Mouse (Mus musculus) heart, postnatal 0 days (tissue): ENCODE results near the gene Fgfr2. TPM values are rescaled to one million over a fixed set of nuclear protein-coding genes. Genes with fewer than 3 reads are reported as not detected.

ENCODE experiments used
- ATAC-seq: fragments of 200-750 bp; cut with Nextera tagmentation; 2 replicates; pipeline ENCODE4 v1.8.0; 2017; ENCODE audit warnings: low read depth, moderate number of reproducible peaks, moderate library complexity; ENCODE audit not compliant: insufficient read depth
- DNase-seq: peaks from one replicate; pipeline ENCODE4 v3.0.0-alpha.2; 2016; ENCODE audit warnings: low spot score
- H3K27ac ChIP-seq: fragments of 300-500 bp; sonication (generic); 2 replicates; pipeline ENCODE4 v1.5.1; 2014; ENCODE audit warnings: low read depth, mild to moderate bottlenecking
- H3K27me3 ChIP-seq: fragments of 300-500 bp; sonication (generic); 2 replicates; pipeline ENCODE4 v1.6.1; 2014; ENCODE audit warnings: low read length, mixed read lengths; ENCODE audit not compliant: control insufficient read depth, insufficient read depth
- H3K36me3 ChIP-seq: fragments of 300-500 bp; sonication (generic); replicated peaks from 2 replicates; pipeline ENCODE4 v1.6.1; 2014; ENCODE audit warnings: low read length, mixed read lengths; ENCODE audit not compliant: control insufficient read depth, insufficient read depth
- H3K4me1 ChIP-seq: fragments of 300-500 bp; sonication (generic); 2 replicates; pipeline ENCODE4 v1.6.1; 2014; ENCODE audit warnings: antibody characterized with exemption; ENCODE audit not compliant: control insufficient read depth, insufficient read depth
- H3K4me2 ChIP-seq: fragments of 300-500 bp; sonication (generic); 2 replicates; pipeline ENCODE4 v1.6.1; 2014; ENCODE audit warnings: low read depth, mild to moderate bottlenecking, low read length, moderate library complexity
- H3K4me3 ChIP-seq: fragments of 300-500 bp; sonication (generic); 2 replicates; pipeline ENCODE4 v1.5.1; 2014; ENCODE audit warnings: low read depth, low read length
- H3K9ac ChIP-seq: fragments of 300-500 bp; sonication (generic); replicated peaks from 2 replicates; pipeline ENCODE4 v1.6.1; 2014; ENCODE audit warnings: low read depth, low read length, mixed read lengths
- H3K9me3 ChIP-seq: fragments of 300-500 bp; sonication (generic); replicated peaks from 2 replicates; pipeline ENCODE4 v1.6.1; 2016; ENCODE audit warnings: low read length; ENCODE audit not compliant: control insufficient read depth
- CTCF ChIP-seq: IDR thresholded peaks from 2 replicates; pipeline ENCODE4 v1.5.1; 2016; ENCODE audit warnings: antibody characterized with exemption, control low read depth, low read depth
- EP300 ChIP-seq: IDR thresholded peaks from 2 replicates; pipeline ENCODE4 v1.6.1; 2016; ENCODE audit warnings: antibody characterized with exemption, low read depth
- WGBS: fragments of 180-500 bp; shearing (Covaris S2); extraction: QIAGEN DNeasy Blood & Tissue Kit; methylation state at CpG from one replicate; pipeline ENCODE4 v1.1.7; 2014; 5-methylcytosine and 5-hydroxymethylcytosine counted together
- polyA plus RNA-seq: library from polyadenylated mRNA; unstranded; fragments of >200 nt; fragmentation: Nextera tagmentation; extraction: Ambion mirVana; gene quantifications from 2 replicates; pipeline ENCODE4 v1.2.1, GENCODE M21; 2015
- total RNA-seq: library from RNA; depleted of rRNA; stranded (reverse); fragments of >200 nt; gene quantifications from 2 replicates; pipeline ENCODE4 v1.2.3, GENCODE M21; 2014; ENCODE audit warnings: low replicate concordance

Fgfr2 gene
- total and polyA plus RNA-seq, 2 experiments from 2014 or later = 3.8 to 11.5 TPM

DNA sequence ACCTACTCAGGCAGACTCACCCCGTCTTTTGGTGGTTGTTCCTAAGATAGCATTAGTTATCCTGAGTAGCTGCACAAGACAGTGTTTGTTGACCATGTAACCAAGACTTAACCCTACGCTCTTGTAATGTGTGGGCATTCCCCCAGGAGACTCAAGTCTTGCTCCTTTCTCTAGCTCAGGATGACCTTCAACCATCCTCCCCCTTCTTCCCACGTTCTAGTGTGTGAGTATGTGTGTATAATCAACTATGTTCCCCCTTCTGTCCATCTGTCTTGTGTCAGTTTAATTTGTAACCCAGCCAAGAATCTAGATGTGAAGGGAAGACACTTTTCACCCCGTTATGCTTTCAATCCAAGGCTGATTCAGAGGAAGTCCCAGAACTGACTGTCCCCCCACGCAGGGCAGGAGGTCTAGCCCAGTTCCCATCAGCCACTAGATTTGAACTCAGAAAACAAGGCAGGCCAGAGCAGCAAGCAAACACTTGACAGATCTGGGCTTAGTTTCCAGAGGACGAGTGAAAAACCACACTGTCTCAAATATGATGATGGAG is 815.4 kb downstream of the Fgfr2 start:
- Histone ChIP-seq H3K36me3 (no peaks in the 10 kb centered on the region), H3K4me1 (0 out of 2 replicates have a peak, but pooled peaks cover 7% of the 10 kb centered on the region), H3K9ac (no peak overlapping the region), H3K4me3 (no peak overlapping the region), H3K4me2 (no peak overlapping the region), H3K9me3 (no peaks in the 10 kb centered on the region), H3K27me3 (no peaks in the 10 kb centered on the region), H3K27ac (no peak overlapping the region)
- TF ChIP-seq CTCF = no peak
- TF ChIP-seq EP300 = no peak
- WGBS = 44% methylated on average over 6 of the region's 6 CpGs
- ATAC-seq (no peak), DNase-seq (no peak)

DNA sequence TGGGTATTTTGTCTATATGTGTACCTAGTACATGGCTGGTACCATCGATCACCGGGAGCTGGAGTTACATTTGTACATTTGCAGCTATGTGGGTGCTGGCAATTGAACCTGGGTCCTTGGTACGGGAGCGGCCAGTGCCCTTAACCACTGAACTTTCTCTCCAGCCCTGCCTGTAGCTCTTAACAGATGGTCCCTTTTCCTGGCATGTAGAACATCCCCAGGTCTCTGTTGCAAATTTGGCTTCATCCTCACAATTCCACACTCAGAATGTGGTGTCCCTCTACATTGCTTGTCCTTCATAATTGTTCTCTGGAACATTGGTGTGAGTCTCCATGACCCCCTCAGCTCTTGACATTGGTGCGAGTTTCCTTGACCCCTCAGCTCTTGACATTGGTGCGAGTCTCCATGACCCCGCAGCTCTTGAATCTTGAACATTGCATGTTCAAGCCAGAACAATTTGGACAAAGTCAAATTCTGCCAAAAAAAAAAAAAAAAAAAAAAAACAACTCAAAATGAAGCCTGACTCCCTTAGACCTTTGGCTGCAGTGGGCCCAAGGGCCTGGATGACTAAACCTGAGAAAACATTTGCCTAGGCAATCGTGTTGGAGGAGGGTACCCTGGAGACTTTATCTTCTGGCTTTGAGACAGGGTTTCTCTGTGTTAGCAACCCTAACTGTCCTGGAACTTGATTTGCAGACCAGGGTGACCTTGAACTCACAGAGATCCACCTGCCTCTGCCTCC is 816.3 kb downstream of the Fgfr2 start:
- no peak overlapping the region for H3K4me2 ChIP-seq
- no peaks in the 10 kb centered on the region for H3K9me3 ChIP-seq
- no peaks in the 10 kb centered on the region for H3K27me3 ChIP-seq
- H3K27ac ChIP-seq = no peak overlapping the region
- H3K4me1 ChIP-seq = 0 out of 2 replicates have a peak, but pooled peaks cover 13% of the 10 kb centered on the region
- ATAC-seq (no peak), DNase-seq (no peak)
- no peaks in the 10 kb centered on the region for H3K36me3 ChIP-seq
- no peak overlapping the region for H3K4me3 ChIP-seq
- WGBS = 90% methylated on average over 8 of the region's 8 CpGs
- no peak for TF ChIP-seq EP300
- no peak for TF ChIP-seq CTCF
- no peak overlapping the region for H3K9ac ChIP-seq

DNA sequence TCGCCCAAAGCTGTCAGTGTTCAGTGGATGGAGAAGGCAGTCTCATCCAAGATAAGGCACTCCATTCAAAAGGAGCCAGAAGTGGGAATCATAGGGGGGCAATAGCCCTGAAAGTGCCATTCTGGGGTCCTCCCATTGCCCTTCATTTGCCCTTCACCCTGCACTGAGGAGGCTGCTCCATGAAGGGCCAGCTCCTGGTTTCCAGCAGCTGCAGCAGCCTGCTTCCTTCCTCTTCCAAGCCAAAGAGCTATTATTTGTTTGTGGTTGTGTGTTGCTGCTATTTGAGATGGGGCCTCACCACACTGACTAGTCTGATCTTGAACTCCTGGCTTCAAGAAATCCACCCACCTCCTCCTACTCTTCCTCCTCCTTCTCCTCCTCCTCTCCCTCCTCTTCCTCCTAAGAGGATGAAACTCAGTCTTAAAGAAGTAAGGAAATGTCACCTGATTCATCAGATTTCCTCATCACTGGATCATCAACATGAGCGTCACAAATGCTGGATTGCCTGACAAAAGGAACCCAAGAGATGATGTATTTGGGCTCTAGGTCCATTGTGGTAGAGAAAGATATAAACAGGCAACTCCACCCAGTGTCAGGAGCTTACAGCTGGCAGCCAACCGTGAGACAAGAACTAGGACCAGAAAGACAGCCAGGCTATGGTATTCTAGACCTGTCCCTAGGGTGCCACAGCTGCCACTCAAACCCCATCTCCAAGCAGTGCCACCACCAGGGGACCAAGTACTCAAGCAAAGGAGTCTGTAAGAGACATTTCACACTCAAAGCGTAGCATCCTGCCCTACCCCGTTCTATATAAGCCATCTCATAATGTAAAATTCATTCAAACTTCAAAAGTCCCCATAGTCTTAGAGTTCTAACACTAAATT is 817.4 kb downstream of the Fgfr2 start:
- no peak for TF ChIP-seq EP300
- no peak for TF ChIP-seq CTCF
- Histone ChIP-seq H3K27ac (no peak overlapping the region), H3K36me3 (no peaks in the 10 kb centered on the region), H3K4me3 (no peak overlapping the region), H3K27me3 (no peaks in the 10 kb centered on the region), H3K4me2 (no peak overlapping the region), H3K9ac (no peak overlapping the region), H3K9me3 (no peaks in the 10 kb centered on the region), H3K4me1 (0 out of 2 replicates have a peak, but pooled peaks cover 13% of the 10 kb centered on the region)
- ATAC-seq = no peak
- DNase-seq = no peak
- 81% methylated on average over 5 of the region's 5 CpGs for WGBS

DNA sequence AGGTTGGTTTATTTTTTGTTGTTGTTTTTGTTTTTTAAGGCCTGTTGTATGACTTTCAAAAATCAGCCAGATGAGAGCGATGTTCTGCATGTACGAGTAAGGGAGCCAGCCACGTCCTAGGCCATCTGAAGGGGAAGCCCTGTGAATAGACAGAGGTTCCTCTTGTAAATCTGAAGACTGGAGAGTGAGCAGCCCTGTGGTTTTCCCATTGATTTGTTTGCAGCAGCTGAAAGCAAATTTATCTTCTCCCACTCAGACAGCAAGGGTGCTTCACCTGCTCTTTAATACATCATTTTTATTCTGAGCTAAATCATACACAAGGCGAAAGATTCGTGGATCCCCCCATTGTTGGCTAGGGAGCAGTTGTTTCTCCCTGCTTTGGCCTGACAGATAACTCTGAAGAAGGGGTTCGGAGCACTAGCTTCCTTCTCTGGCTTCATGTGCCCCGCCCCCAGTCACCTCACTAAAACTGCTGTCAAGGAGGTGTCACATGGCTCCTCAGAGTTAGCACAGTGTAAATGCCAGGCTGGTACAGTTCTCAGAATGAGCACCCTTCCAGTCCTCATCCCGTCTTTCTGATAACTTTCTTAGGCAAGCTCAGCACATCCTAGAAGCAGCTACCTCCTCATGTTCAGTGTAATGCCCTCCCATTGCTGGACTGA is 818.6 kb downstream of the Fgfr2 start:
- Histone ChIP-seq H3K27me3 (no peaks in the 10 kb centered on the region), H3K9ac (no peak overlapping the region), H3K4me2 (no peak overlapping the region), H3K4me1 (0 out of 2 replicates have a peak, but pooled peaks cover 13% of the 10 kb centered on the region), H3K27ac (no peak overlapping the region), H3K4me3 (no peak overlapping the region), H3K36me3 (no peaks in the 10 kb centered on the region), H3K9me3 (no peaks in the 10 kb centered on the region)
- no peak for DNase-seq
- TF ChIP-seq CTCF (no peak), EP300 (no peak)
- 68% methylated on average over 8 of the region's 8 CpGs for WGBS
- no peak for ATAC-seq

DNA sequence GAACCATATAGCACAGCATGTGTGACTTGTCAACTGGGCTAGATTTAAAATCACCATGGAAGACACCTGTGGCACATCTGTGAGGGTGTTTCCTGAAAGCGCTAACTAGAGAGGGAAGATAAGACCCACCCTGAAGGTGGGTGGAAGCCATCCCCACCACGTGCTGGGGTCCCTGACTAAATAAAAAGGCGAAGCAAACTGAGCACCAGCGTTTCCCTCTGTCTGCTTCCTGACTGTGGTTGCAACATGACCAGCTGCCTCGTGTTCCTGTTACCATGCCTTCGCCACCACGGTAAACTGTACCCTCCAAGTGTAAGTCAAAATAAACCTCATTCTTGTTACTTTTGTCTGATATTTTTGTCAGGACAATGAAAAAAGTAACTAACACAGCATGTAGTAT is 819.2 kb downstream of the Fgfr2 start:
- DNase-seq = no peak
- H3K4me2 ChIP-seq = no peak overlapping the region
- H3K36me3 ChIP-seq = no peaks in the 10 kb centered on the region
- H3K4me3 ChIP-seq = no peak overlapping the region
- H3K9me3 ChIP-seq = no peaks in the 10 kb centered on the region
- no peak overlapping the region for H3K9ac ChIP-seq
- H3K27me3 ChIP-seq = no peaks in the 10 kb centered on the region
- no peak overlapping the region for H3K27ac ChIP-seq
- H3K4me1 ChIP-seq = 0 out of 2 replicates have a peak, but pooled peaks cover 13% of the 10 kb centered on the region
- 66% methylated on average over 7 of the region's 7 CpGs for WGBS
- TF ChIP-seq CTCF (no peak), EP300 (no peak)
- no peak for ATAC-seq
